Mouse (Mus musculus) forebrain, embryonic 15.5 days (tissue): Measurements from ENCODE around the gene Foxf2. TPM values are rescaled to one million over a fixed set of nuclear protein-coding genes. Genes with fewer than 3 reads are reported as not detected.

ENCODE experiments used
- ATAC-seq: fragments of 200-750 bp; cut with Nextera tagmentation; replicated peaks from 2 replicates; pipeline ENCODE4 v1.8.0; 2017; ENCODE audit warnings: mild to moderate bottlenecking, moderate TSS enrichment, moderate library complexity
- H3K27ac ChIP-seq: fragments of 300-500 bp; sonication (generic); replicated peaks from 2 replicates; pipeline ENCODE4 v1.5.1; 2015; ENCODE audit warnings: mild to moderate bottlenecking, inconsistent platforms
- H3K27me3 ChIP-seq: fragments of 300-500 bp; sonication (generic); 2 replicates; pipeline ENCODE4 v1.6.1; 2015; ENCODE audit warnings: inconsistent platforms
- H3K36me3 ChIP-seq: fragments of 300-500 bp; sonication (generic); 2 replicates; pipeline ENCODE4 v1.6.1; 2015; ENCODE audit warnings: mild to moderate bottlenecking, inconsistent platforms
- H3K4me1 ChIP-seq: fragments of 300-500 bp; sonication (generic); 2 replicates; pipeline ENCODE4 v1.6.1; 2015; ENCODE audit warnings: inconsistent platforms
- H3K4me2 ChIP-seq: fragments of 300-500 bp; sonication (generic); replicated peaks from 2 replicates; pipeline ENCODE4 v1.6.1; 2015; ENCODE audit warnings: mild to moderate bottlenecking, inconsistent platforms
- H3K4me3 ChIP-seq: fragments of 300-500 bp; sonication (generic); 2 replicates; pipeline ENCODE4 v1.5.1; 2015; ENCODE audit warnings: mild to moderate bottlenecking, inconsistent platforms
- H3K9ac ChIP-seq: fragments of 300-500 bp; sonication (generic); replicated peaks from 2 replicates; pipeline ENCODE4 v1.6.1; 2015; ENCODE audit warnings: mild to moderate bottlenecking, inconsistent platforms
- H3K9me3 ChIP-seq: fragments of 300-500 bp; sonication (generic); 2 replicates; pipeline ENCODE4 v1.6.1; 2016; ENCODE audit warnings: inconsistent platforms
- WGBS: fragments of 180-500 bp; shearing (Covaris S2); methylation state at CpG from one replicate; pipeline ENCODE4 v1.1.7; 2015; ENCODE audit warnings: mixed read lengths; 5-methylcytosine and 5-hydroxymethylcytosine counted together
- microRNA-seq: library from miRNA; unstranded; fragments of <30 nt; microRNA quantifications from one replicate; pipeline ENCODE4, GENCODE M21; 2016
- polyA plus RNA-seq: library from polyadenylated mRNA; unstranded; fragments of >200 nt; fragmentation: Nextera tagmentation; extraction: Ambion mirVana; gene quantifications from 2 replicates; pipeline ENCODE4 v1.2.1, GENCODE M21; 2015

The Foxf2 gene
- polyA plus RNA-seq, 1 experiment from 2014 or later, result 4.8 TPM

DNA sequence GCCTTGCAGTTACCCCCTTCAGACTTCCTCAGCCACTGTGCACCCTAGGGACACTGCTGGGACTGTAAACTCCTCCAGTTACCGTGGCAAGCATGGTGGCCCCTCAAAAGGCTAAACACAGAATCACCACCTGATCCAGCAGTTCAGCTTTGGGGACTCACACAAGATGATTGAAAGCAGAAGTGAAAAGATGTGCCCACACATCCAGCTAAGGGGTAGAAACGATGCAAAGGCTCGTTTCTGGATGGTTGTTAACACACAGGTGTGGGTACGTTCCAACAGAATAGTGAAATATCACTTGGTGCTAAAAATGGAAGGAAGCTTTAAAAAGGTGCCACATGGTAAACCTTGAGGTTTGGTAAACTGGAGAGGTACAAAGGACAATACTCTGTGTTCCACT, 32.6 kb downstream of the Foxf2 start:
- WGBS, result 90% methylated on average over 4 of the region's 4 CpGs
- no peaks in the 10 kb centered on the region for H3K4me1 ChIP-seq
- no peaks in the 10 kb centered on the region for H3K9me3 ChIP-seq
- H3K36me3 ChIP-seq, result no peaks in the 10 kb centered on the region
- H3K27ac ChIP-seq, result no peak overlapping the region
- no peak overlapping the region for H3K4me3 ChIP-seq
- no peak overlapping the region for H3K9ac ChIP-seq
- H3K27me3 ChIP-seq, result no peaks in the 10 kb centered on the region
- H3K4me2 ChIP-seq, result no peak overlapping the region
- ATAC-seq, result no peak

DNA sequence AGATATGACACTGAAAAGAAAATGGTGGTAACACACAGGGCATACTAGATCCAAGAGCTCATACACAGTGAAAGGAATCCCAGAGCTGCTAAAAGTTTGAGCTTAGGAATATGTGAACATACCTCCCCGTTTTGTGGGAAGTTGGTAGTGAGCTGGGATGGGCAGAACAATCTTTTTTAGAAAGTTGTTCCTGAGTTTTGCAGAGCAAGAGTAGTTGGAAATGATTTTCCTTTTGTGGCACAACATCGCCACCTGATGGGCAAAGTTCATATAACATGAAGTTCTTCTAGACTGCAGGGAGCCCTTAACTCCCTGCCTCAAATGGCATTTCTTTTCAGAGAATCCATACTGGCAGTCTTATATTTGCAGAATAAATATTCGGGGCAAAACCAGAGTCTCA, 33.3 kb downstream of the Foxf2 start:
- no peaks in the 10 kb centered on the region for H3K36me3 ChIP-seq
- 8% methylated on average over 3 of the region's 3 CpGs for WGBS
- H3K4me1 ChIP-seq, result no peaks in the 10 kb centered on the region
- no peak overlapping the region for H3K27ac ChIP-seq
- ATAC-seq, result peak; percentile 33
- no peaks in the 10 kb centered on the region for H3K9me3 ChIP-seq
- no peak overlapping the region for H3K4me3 ChIP-seq
- H3K9ac ChIP-seq, result no peak overlapping the region
- H3K4me2 ChIP-seq, result no peak overlapping the region
- no peaks in the 10 kb centered on the region for H3K27me3 ChIP-seq

DNA sequence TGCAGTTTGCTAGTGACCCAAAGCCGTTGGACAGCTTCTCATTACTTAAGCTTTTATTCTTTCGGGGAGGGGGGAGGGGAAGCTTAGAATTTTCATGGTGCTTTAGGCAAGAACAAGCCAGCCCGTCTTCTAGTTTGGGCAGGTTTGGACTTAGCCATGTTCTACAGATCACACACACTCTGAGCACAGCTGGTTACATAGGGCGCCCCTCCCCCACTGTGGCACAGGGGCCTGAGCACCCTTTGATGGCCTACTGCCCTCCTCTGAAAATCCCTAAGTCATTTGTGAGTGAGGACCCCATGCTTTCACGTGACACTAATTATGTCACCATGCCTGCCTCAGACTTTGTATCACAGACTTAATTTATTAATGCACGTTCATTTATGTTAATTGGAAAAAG, 35.6 kb downstream of the Foxf2 start:
- H3K4me2 ChIP-seq, result no peak overlapping the region
- H3K9ac ChIP-seq, result no peak overlapping the region
- H3K4me3 ChIP-seq, result no peak overlapping the region
- H3K27ac ChIP-seq, result no peak overlapping the region
- WGBS, result 41% methylated on average over 6 of the region's 6 CpGs
- H3K4me1 ChIP-seq, result no peaks in the 10 kb centered on the region
- H3K9me3 ChIP-seq, result no peaks in the 10 kb centered on the region
- H3K36me3 ChIP-seq, result no peaks in the 10 kb centered on the region
- no peak for ATAC-seq
- H3K27me3 ChIP-seq, result no peaks in the 10 kb centered on the region

DNA sequence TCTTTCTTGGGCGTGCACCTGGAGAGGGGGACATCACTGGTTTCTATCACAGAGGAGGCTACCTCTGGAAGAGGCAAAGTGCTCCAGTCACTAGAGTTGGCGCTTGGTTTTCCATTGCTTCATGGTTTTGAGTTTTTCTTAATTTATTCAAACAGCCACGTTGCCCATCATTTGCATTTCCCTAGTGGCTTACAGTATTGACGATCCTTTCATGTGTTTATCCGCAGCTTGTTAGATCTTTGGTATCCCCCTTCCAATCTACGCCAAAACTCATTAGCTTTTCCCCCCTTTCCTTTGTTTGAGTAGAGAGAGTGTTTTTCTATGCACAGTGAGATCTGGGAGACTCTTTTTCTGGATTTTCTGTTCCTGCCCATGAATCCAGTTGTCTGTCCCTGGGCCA, 39.8 kb downstream of the Foxf2 start:
- no peak overlapping the region for H3K4me2 ChIP-seq
- no peak overlapping the region for H3K27ac ChIP-seq
- WGBS, result 41% methylated on average over 6 of the region's 6 CpGs
- H3K36me3 ChIP-seq, result no peaks in the 10 kb centered on the region
- H3K27me3 ChIP-seq, result no peaks in the 10 kb centered on the region
- H3K9me3 ChIP-seq, result no peaks in the 10 kb centered on the region
- H3K4me1 ChIP-seq, result no peaks in the 10 kb centered on the region
- H3K9ac ChIP-seq, result no peak overlapping the region
- no peak overlapping the region for H3K4me3 ChIP-seq
- no peak for ATAC-seq

DNA sequence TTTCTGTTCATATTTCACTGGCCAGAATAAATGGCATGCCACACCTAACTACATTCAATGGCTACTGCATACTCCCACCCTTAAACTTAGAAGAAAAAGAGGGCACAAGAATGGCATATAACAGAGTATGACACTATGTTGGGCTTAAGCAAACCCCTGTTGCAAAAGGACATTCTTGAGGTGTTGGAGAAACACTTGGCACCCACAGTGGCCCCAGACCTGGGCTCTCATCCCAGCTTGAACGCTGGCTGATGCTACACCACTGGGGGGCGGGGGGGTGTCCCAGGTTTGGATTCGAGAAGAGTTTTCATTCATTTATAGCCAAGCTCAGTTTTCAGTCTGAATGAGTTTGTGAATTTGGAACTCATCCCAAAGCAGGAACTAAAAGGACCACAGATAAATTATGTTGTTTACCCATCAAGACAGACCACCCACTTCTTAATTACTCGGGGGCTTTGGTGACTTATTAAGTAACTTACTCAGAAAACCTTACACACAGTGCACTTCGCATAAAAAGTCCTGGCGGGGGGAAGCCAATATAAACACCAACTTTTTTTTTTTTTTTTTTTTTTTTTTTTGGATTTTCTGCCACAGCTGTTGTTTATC, 42.4 kb downstream of the Foxf2 start:
- Histone ChIP-seq H3K4me2 (no peak overlapping the region), H3K4me1 (no peaks in the 10 kb centered on the region), H3K27ac (no peak overlapping the region), H3K4me3 (no peak overlapping the region), H3K36me3 (no peaks in the 10 kb centered on the region), H3K9ac (no peak overlapping the region), H3K9me3 (no peaks in the 10 kb centered on the region), H3K27me3 (no peaks in the 10 kb centered on the region)
- 68% methylated on average over 6 of the region's 6 CpGs for WGBS
- ATAC-seq, result no peak

DNA sequence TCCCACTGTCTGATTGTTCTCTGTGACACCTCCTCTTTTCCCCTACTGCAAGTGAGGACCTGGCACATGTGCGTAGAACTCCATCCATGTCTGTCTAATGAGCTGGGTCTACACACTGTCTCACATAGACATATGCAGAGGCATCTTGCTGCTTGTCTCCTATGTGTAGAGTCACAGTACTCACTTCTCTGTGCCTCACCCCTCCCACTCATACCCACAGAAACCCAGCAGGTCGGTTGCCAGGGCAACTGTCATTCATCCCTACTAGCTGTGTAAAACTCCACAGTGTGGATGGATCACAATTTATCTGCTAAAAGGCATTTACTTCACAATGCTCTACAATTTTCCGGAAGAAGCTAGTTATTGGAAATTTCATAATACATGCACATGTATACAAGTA, 46.5 kb downstream of the Foxf2 start:
- Histone ChIP-seq H3K4me2 (no peak overlapping the region), H3K9ac (no peak overlapping the region), H3K36me3 (no peaks in the 10 kb centered on the region), H3K27ac (no peak overlapping the region), H3K9me3 (no peaks in the 10 kb centered on the region), H3K4me3 (no peak overlapping the region), H3K27me3 (no peaks in the 10 kb centered on the region), H3K4me1 (no peaks in the 10 kb centered on the region)
- peak; percentile 83 for ATAC-seq
- 78% methylated on average over 3 of the region's 3 CpGs for WGBS

Small RNAs within 50 kb of the gene (microRNA-seq; reads per million reads assigned to microRNA genes)
- gene Gm27516, result not detected

Other genes starting within 250 kb of the Foxf2 start
- 2.4 and 2.6 TPM in 2 replicates for gene Foxq1, start 69.7 kb upstream of the Foxf2 start, polyA plus RNA-seq
- not detected in 2 replicates for gene A530084C06Rik, start 66.5 kb upstream of the Foxf2 start, polyA plus RNA-seq
- gene Foxc1, start 180.8 kb downstream of the Foxf2 start, polyA plus RNA-seq, result 1.0 and 1.2 TPM in 2 replicates